ENCODE assay signal across 12 mouse cellular contexts in genomic region chr10:50900746-50901600, GRCm38 (mm10). TPM values are rescaled to one million over a fixed set of nuclear protein-coding genes. Genes with fewer than 3 reads are reported as not detected.
DNase-seq lines count a peak whose midpoint lies in the region; ATAC-seq and TF ChIP-seq lines count a peak whose summit lies in the region.
"Had no signal": no experiment of that assay in that cellular context is flagged by ENCODE, and none has a peak within 500 bp of the region (broad histone marks: within the 10 kb centered on the region; RNA-seq: fewer than 3 reads in every experiment).

No protein-coding gene starts in this region.

- no peaks in the 10 kb centered on the region for H3K36me3 ChIP-seq in intestine, embryonic 16.5 days (ENCODE audit: control insufficient read depth, insufficient read depth, low read length)
- H3K36me3 ChIP-seq in intestine, postnatal 0 days (ENCODE audit: control insufficient read depth, insufficient read depth): no peaks in the 10 kb centered on the region
- no peaks in the 10 kb centered on the region for H3K36me3 ChIP-seq in embryonic facial prominence, embryonic 10.5 days (replicated peaks)
- no peaks in the 10 kb centered on the region for H3K36me3 ChIP-seq in midbrain, embryonic 16.5 days (ENCODE audit: control insufficient read depth, insufficient read depth, low read length)
- H3K36me3 ChIP-seq: G1E had no signal

- peak; percentile 11; the same call in 1 of the 2 replicates for ATAC-seq in intestine, embryonic 16.5 days
- no peak for ATAC-seq in intestine, postnatal 0 days
- no peak for ATAC-seq in midbrain, embryonic 16.5 days
- ATAC-seq in monocyte, adult 5-6 weeks (replicated peaks; ENCODE audit: insufficient number of reproducible peaks, low FRiP score, low TSS enrichment, poor library complexity, severe bottlenecking): no peak

- no peak overlapping the region for H3K27ac ChIP-seq in intestine, embryonic 16.5 days (ENCODE audit: low read length)
- no peak overlapping the region for H3K27ac ChIP-seq in intestine, postnatal 0 days (ENCODE audit: low read depth, low read length)
- no peak overlapping the region for H3K27ac ChIP-seq in embryonic facial prominence, embryonic 10.5 days (replicated peaks)
- H3K27ac ChIP-seq in midbrain, embryonic 16.5 days (ENCODE audit: low read length): no peak overlapping the region

- no peak for TF ChIP-seq CTCF in intestine, postnatal 0 days (IDR thresholded peaks at IDR 0.05; ENCODE audit: low read depth)

- H3K9me3 ChIP-seq in intestine, embryonic 16.5 days (ENCODE audit: control insufficient read depth, low read length): no peaks in the 10 kb centered on the region
- H3K9me3 ChIP-seq in intestine, postnatal 0 days (ENCODE audit: control insufficient read depth): no peaks in the 10 kb centered on the region
- no peaks in the 10 kb centered on the region for H3K9me3 ChIP-seq in embryonic facial prominence, embryonic 10.5 days
- H3K9me3 ChIP-seq in midbrain, embryonic 16.5 days (replicated peaks; ENCODE audit: control insufficient read depth, low read length, poor library complexity, severe bottlenecking): no peaks in the 10 kb centered on the region
- H3K9me3 ChIP-seq: G1E had no signal

- H3K4me1 ChIP-seq in intestine, embryonic 16.5 days (ENCODE audit: control insufficient read depth, insufficient read depth, low read length): no peaks in the 10 kb centered on the region
- no peaks in the 10 kb centered on the region for H3K4me1 ChIP-seq in intestine, postnatal 0 days (replicated peaks; ENCODE audit: control insufficient read depth, insufficient read depth, low read length)
- peaks cover 19% of the 10 kb centered on the region; the same call in 1 of the 2 replicates for H3K4me1 ChIP-seq in embryonic facial prominence, embryonic 10.5 days
- no peaks in the 10 kb centered on the region for H3K4me1 ChIP-seq in midbrain, embryonic 16.5 days (ENCODE audit: control insufficient read depth, insufficient read depth, low read length)

- H3K9ac ChIP-seq in intestine, embryonic 16.5 days (ENCODE audit: low read depth, low read length): no peak overlapping the region
- H3K9ac ChIP-seq in intestine, postnatal 0 days (ENCODE audit: low read depth, low read length): no peak overlapping the region
- H3K9ac ChIP-seq in midbrain, embryonic 16.5 days (ENCODE audit: low read depth, low read length): no peak overlapping the region

- 1% methylated on average over 42 of the region's 42 CpGs for WGBS in intestine, embryonic 16.5 days
- 2% methylated on average over 42 of the region's 42 CpGs for WGBS in intestine, postnatal 0 days
- WGBS in embryonic facial prominence, embryonic 10.5 days: under 1% methylated on average over 42 of the region's 42 CpGs
- under 1% methylated on average over 42 of the region's 42 CpGs for WGBS in midbrain, embryonic 16.5 days

- peak; percentile 64 for DNase-seq in embryonic facial prominence, embryonic 10.5 days (ENCODE audit: low spot score)
- DNase-seq in kidney, adult 9 months: peak; percentile 36
- no peak for DNase-seq in MN1 (ENCODE audit: low spot score)
- DNase-seq in gastrocnemius, adult 18-20 months (ENCODE audit: low spot score): no peak
- DNase-seq: lung, adult 18-20 months had no signal

- H3K4me2 ChIP-seq in intestine, embryonic 16.5 days (ENCODE audit: low read depth, low read length): no peak overlapping the region
- H3K4me2 ChIP-seq in intestine, postnatal 0 days (replicated peaks; ENCODE audit: low read depth): no peak overlapping the region
- 0 out of 2 replicates have a peak overlapping the region, but pooled peaks have one; percentile 3 for H3K4me2 ChIP-seq in midbrain, embryonic 16.5 days (ENCODE audit: low read length)

- peaks cover 62% of the 10 kb centered on the region for H3K27me3 ChIP-seq in intestine, embryonic 16.5 days (replicated peaks; ENCODE audit: control insufficient read depth, insufficient read depth, low read length)
- peaks cover 99% of the 10 kb centered on the region for H3K27me3 ChIP-seq in intestine, postnatal 0 days (replicated peaks; ENCODE audit: control insufficient read depth, insufficient read depth, low read length)
- H3K27me3 ChIP-seq in embryonic facial prominence, embryonic 10.5 days (replicated peaks; ENCODE audit: low read depth, poor library complexity, severe bottlenecking): peaks cover 100% of the 10 kb centered on the region
- peaks cover 31% of the 10 kb centered on the region for H3K27me3 ChIP-seq in midbrain, embryonic 16.5 days (ENCODE audit: control insufficient read depth, insufficient read depth, low read depth, low read length)

- no peak overlapping the region for H3K4me3 ChIP-seq in intestine, embryonic 16.5 days (ENCODE audit: low read length)
- H3K4me3 ChIP-seq in intestine, postnatal 0 days (ENCODE audit: low read depth, low read length): no peak overlapping the region
- peak overlapping the region; percentile 36 for H3K4me3 ChIP-seq in embryonic facial prominence, embryonic 10.5 days
- peak overlapping the region; percentile 12; the same call in 1 of the 2 replicates for H3K4me3 ChIP-seq in midbrain, embryonic 16.5 days (ENCODE audit: low read depth, low read length)

RNA-seq across cellular contexts. Expression of gene Sim1, which starts 6.4 kb away (rescaled TPM):
- 0.02 TPM in 1 of 2 replicates, not detected in the other for polyA plus RNA-seq in intestine, embryonic 16.5 days (2015; fragmentation: Nextera tagmentation; extraction: Ambion mirVana)
- polyA plus RNA-seq in intestine, postnatal 0 days (2015; fragmentation: Nextera tagmentation; extraction: Ambion mirVana): not detected in 2 replicates
- polyA plus RNA-seq in embryonic facial prominence, embryonic 10.5 days (2016; fragmentation: Nextera tagmentation; extraction: Ambion mirVana): 0.47 and 0.81 TPM in 2 replicates
- polyA plus RNA-seq in midbrain, embryonic 16.5 days (2015; fragmentation: Nextera tagmentation; extraction: Ambion mirVana): 2.0 and 2.8 TPM in 2 replicates
- total RNA-seq in monocyte, adult 5-6 weeks (2017): not detected in 3 replicates
- total RNA-seq in gastrocnemius, adult 18-20 months (2021): under 1 TPM; 0.17 to 0.50 TPM
- polyA plus RNA-seq: G1E; heart, embryonic 16.5 days; small intestine, adult 2 months had no signal

Comparison
In these comparisons a context has a peak if more than half of its experiments do, and no peak if none do; other contexts are left out.
1. H3K4me3 ChIP-seq: peak in embryonic facial prominence, embryonic 10.5 days (single experiment) and midbrain, embryonic 16.5 days (single experiment); none in intestine, embryonic 16.5 days (single experiment) and intestine, postnatal 0 days (single experiment).
2. DNase-seq: peak in embryonic facial prominence, embryonic 10.5 days (single experiment) and kidney, adult 9 months (single experiment); none in MN1 (single experiment) and gastrocnemius, adult 18-20 months (single experiment).